Mouse (Mus musculus) brain, embryonic 14.5 days (tissue): Measurements from ENCODE around the gene Robo3.

Experiments
- CTCF ChIP-seq: fragments of 200-500 bp; IDR thresholded peaks from 2 replicates; pipeline ENCODE4 v1.5.1; 2012; ENCODE audit warnings: inconsistent platforms, mild to moderate bottlenecking, moderate library complexity, borderline replicate concordance; ENCODE audit not compliant: insufficient read depth, insufficient read length; ENCODE audit errors: extremely low read depth
- POLR2A ChIP-seq: fragments of 200-500 bp; IDR thresholded peaks from 2 replicates; pipeline ENCODE4 v1.6.1; 2012; ENCODE audit warnings: mild to moderate bottlenecking, inconsistent platforms, borderline replicate concordance; ENCODE audit not compliant: poor library complexity, insufficient read depth, insufficient read length, severe bottlenecking; ENCODE audit errors: extremely low read depth

DNA sequence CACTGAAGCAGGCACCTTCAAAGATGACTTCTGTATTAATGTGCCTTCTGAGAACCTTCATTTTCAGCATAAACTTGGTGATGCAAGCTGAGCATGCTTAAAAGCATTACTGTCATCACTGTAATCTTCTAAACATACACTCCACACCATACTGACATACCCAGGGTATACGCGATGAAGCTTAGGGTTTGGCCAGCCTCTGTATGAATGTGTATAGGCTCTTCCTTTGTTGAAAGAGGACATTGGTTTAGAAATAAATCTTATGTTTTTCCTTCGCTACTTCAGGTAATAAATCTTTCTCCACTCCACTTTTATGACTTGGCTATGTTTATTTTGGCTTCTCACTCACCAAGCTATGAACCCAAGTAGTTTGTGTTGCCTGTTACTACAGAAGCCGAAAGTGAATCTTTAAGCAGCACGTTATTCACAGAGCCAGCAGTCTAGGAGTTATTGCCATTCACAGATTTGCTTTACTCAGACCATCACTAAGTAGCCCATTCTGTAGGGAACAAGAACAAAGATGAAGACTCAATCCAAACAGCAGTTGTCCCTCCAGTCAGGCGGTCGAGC lies 61.7 kb downstream of the Robo3 start:
- TF ChIP-seq CTCF, result no peak
- no peak for TF ChIP-seq POLR2A
